Mouse (Mus musculus) bone marrow, adult 2 months (tissue): ENCODE measurements around the gene Slc22a14.

ENCODE experiments used
- CTCF ChIP-seq: fragments of 200-500 bp; IDR thresholded peaks from 2 replicates; pipeline ENCODE4 v1.5.1; 2011; ENCODE audit warnings: low read length, control low read depth; ENCODE audit not compliant: control insufficient read depth, insufficient read depth
- POLR2A ChIP-seq: fragments of 200-500 bp; IDR thresholded peaks from 2 replicates; pipeline ENCODE4 v1.6.1; 2011; ENCODE audit warnings: low read depth, mild to moderate bottlenecking, control low read depth, low read length, borderline replicate concordance; ENCODE audit not compliant: control insufficient read depth

- TF ChIP-seq CTCF (no peak), POLR2A (no peak)
These were observed 197.7 kb downstream of the Slc22a14 start for GRCm38 (mm10) chr9:119167608-119168007.
